ENCODE assay signal across 8 mouse cellular contexts in the genomic region with DNA sequence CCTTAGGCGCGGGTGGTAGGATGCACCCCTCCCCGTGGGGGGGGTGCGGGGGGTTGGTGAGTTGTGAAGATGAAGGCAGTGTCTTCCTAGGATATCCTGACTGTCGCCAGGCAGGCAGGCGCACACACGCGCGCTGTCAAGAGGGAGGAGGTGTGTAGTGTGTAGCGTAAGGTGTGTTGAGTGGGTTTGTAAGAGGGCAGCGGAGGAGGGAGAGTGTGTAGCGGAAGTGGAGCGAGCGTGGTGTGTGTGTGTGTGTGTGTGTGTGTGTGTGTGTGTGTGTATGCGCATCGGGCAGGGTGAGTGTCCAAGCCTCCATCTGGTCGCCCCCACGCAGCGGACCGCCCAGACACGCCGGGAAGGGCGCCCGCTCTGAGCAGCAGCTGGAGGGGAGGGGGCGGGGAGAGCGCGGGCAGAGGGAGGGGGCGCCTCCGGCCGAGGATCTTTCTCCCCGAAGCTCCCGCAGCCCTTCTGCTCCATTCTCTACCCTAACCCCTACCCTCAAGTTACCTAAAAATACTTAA. TPM values are rescaled to one million over a fixed set of nuclear protein-coding genes. Genes with fewer than 3 reads are reported as not detected.
DNase-seq lines count a peak whose midpoint lies in the region; ATAC-seq lines count a peak whose summit lies in the region.

No protein-coding gene starts in this region.

- no peaks in the 10 kb centered on the region for H3K9me3 ChIP-seq in liver, embryonic 16.5 days (replicated peaks; ENCODE audit: control insufficient read depth, low read length)

- H3K4me3 ChIP-seq in liver, embryonic 16.5 days (ENCODE audit: low read depth, low read length): peak overlapping the region; percentile 69

- DNase-seq in left cerebral cortex, adult 18-20 months (ENCODE audit: low spot score in 2 of 2): peak; percentile 66 to 73
- no peak for DNase-seq in left cerebral cortex, adult 11 months (ENCODE audit: low spot score)
- DNase-seq in cerebellum, postnatal 25 days: peak; percentile 31 to 46
- DNase-seq in kidney, adult 18-20 months: peak; percentile 33
- DNase-seq in neural tube, embryonic 10.5 days (ENCODE audit: extremely low spot score, low spot score): peak; percentile 54
- peak; percentile 44 for DNase-seq in telencephalon, adult 2 months (ENCODE audit: low read depth, low spot score)

- H3K36me3 ChIP-seq in liver, embryonic 16.5 days (ENCODE audit: control insufficient read depth, insufficient read depth): no peaks in the 10 kb centered on the region

- WGBS in liver, embryonic 16.5 days (ENCODE audit: insufficient replicate concordance): under 1% methylated on average over 30 of the region's 32 CpGs

- H3K4me2 ChIP-seq in liver, embryonic 16.5 days (ENCODE audit: low read depth, low read length): peak overlapping the region; percentile 79

- H3K27ac ChIP-seq in liver, embryonic 16.5 days (ENCODE audit: low read length): no peak overlapping the region

- peaks cover 10% of the 10 kb centered on the region for H3K4me1 ChIP-seq in liver, embryonic 16.5 days (ENCODE audit: control insufficient read depth, low read depth, low read length)

- H3K9ac ChIP-seq in liver, embryonic 16.5 days (ENCODE audit: low read depth, low read length): peak overlapping the region; percentile 21; the same call in 1 of the 2 replicates

- peaks cover 89% of the 10 kb centered on the region for H3K27me3 ChIP-seq in liver, embryonic 16.5 days (ENCODE audit: control insufficient read depth, insufficient read depth, low read depth, low read length)

- peak; percentile 9 for ATAC-seq in granulocyte monocyte progenitor cell, adult 5-6 weeks (replicated peaks; ENCODE audit: poor library complexity, severe bottlenecking)
- no peak; the same call in 1 of the 2 replicates for ATAC-seq in liver, embryonic 16.5 days (ENCODE audit: low read depth)

RNA-seq across cellular contexts. Expression of gene Egr2, which starts 1.4 kb away (rescaled TPM):
- total RNA-seq in left cerebral cortex, adult 18-20 months (2021): 10 to 100 TPM; 21.4 to 23.2 TPM
- not detected in 2 replicates for total RNA-seq in granulocyte monocyte progenitor cell, adult 5-6 weeks (2014; fragmentation: Nextera tagmentation)
- total RNA-seq in granulocyte monocyte progenitor cell, adult 5-6 weeks (2017): 0.72 and 3.1 TPM in 2 replicates
- 0.08 TPM in 1 of 2 replicates, not detected in the other for polyA plus RNA-seq in liver, embryonic 16.5 days (2015; fragmentation: Nextera tagmentation; extraction: Ambion mirVana)

RNA-seq across cellular contexts. Expression of gene Ado, which starts 12.1 kb away (rescaled TPM):
- total RNA-seq in left cerebral cortex, adult 18-20 months (2021): 10 to 100 TPM; 38.8 to 40.0 TPM
- total RNA-seq in granulocyte monocyte progenitor cell, adult 5-6 weeks (2014; fragmentation: Nextera tagmentation): 21.2 and 21.7 TPM in 2 replicates
- 21.9 and 22.8 TPM in 2 replicates for total RNA-seq in granulocyte monocyte progenitor cell, adult 5-6 weeks (2017)
- 11.0 TPM in 2 replicates for polyA plus RNA-seq in liver, embryonic 16.5 days (2015; fragmentation: Nextera tagmentation; extraction: Ambion mirVana)

Comparison
In these comparisons a context has a peak if more than half of its experiments do, and no peak if none do; other contexts are left out.
1. RNA of gene Egr2, which starts 1.4 kb away (total RNA-seq): 21.4 to 23.2 TPM in left cerebral cortex, adult 18-20 months; 0.72 to 3.1 TPM in granulocyte monocyte progenitor cell, adult 5-6 weeks; every median in the first group is over 4 times any median in the second.